Mouse (Mus musculus): ENCODE results near the gene Pramel1.
"Not testable (repeated sequence)": the region's sequence is repeated elsewhere in the genome, so short reads cannot be mapped to it uniquely, and the experiment has no call there.

The Pramel1 gene

DNA sequence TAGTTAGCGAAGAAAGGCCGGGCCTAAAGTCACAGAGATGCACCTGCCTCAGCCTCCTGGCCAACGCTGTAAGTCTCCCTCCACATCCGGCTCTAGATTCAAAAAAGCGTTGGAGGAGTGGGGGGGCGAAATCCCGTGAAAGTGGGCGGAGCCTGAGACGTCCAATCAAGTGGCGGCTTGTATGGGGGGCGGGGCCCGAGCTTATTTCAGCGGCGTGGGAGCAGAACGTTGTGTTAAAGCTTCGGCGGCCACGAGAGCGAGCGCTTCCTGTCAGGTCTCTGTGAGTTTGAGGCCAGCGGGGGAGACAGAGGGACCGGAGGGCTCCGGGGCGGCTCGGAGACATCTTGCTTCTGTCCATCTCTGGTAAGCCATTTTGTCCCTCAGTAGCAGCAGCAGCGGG lies at the start of gene Pramel1:
Gene Pramel1 (plus strand): TSS at position 248 of the 400 bp plus-strand sequence.
- DNase-seq, result no peak

DNA sequence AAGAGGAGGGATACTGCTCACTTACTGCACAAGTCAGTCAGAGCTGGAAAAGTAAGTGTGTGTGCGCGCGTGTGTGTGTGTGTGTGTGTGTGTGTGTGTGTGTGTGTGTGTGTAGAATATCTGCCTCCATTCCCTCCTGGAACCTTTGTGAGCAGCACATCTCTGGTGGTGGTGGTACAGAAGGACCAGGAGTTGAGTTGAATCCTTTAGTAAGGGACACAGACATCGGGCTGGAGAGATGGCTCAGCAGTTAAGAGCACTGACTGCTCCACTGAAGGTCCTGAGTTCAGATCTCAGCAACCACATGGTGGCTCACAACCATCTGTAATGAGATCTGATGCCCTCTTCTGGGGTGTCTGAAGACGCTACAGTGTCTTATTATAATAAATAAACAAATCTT lies 48.7 kb upstream of the Pramel1 start:
- DNase-seq, result not testable (repeated sequence)

DNA sequence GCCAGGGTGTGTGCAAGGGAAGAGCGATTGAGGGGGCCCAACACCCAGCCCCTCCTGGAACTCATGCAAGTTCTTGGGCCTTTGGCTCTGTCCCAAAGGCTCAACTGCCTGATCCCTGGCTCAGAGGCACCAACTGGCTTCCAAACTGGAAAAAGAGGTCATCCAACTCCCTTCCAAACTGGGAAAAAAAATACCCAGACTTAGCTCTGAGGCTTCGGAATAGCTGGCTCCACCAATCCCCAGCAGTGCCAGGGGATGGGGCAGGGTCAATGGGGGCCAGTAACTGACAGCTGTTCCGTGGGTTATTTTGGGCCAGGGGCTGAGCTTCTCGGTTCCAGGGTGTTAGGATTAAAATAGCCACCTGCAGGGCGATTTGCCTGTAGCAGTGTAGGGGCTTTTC lies 45.5 kb upstream of the Pramel1 start:
- DNase-seq, result no peak

DNA sequence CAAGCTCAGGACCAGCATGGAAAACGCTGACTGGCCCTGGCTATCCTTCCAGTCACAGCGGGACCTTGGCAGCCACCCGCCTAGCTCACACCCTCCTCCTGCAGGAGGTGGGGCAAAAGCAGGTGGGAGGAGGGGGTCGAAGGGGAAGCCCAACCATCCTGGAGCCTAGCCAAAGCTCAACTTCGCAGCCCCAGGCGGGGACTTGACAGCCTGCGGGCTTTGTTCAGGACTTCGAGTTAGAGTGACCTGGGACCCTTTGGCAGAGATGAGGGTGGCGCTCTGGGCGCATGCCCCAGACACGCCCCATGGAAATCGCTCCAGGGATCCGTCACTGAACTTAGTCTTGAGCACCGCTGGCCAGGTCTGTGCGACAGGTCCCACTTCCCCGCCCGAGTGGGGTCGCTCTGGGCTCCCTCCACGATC lies 44.7 kb upstream of the Pramel1 start, which contains the start of gene Lrrc38:
Gene Lrrc38 (plus strand): TSS at position 274 of the 423 bp plus-strand sequence.
- no peak for DNase-seq

DNA sequence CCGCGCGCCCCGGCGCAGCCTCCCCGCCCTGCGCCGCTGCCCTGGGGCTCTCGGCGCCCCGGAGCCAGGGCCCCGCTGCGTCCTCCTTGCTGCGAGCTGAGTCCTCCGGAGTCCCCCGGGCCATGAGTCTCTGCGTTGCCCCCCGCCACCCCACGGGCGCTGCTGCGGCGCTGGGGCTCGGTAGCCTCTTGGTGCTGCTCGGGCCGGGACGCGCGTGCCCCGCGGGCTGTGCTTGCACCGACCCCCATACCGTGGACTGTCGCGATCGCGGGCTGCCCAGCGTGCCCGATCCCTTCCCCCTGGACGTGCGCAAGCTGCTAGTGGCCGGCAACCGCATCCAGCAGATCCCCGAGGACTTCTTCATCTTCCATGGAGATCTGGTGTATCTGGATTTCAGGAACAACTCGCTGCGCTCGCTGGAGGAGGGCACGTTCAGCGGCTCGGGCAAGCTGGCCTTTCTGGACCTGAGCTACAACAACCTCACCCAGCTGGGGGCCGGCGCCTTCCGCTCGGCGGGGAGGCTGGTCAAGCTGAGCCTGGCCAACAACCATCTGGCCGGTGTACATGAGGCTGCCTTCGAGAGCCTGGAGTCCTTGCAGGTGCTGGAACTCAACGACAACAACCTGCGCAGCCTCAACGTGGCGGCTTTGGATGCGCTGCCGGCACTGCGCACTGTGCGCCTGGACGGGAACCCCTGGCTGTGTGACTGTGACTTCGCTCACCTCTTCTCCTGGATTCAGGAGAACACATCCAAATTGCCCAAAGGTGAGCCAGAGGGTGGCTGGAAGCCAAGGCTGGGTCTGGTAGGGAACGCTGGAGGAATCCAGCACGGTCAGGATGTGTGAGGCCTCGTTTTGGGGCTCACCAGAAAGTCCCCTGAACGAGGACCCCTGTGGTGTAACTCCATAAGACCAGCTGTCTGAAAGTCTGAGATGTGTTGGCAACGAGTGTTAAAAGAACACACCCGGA lies 43.9 kb upstream of the Pramel1 start:
- DNase-seq, result no peak

DNA sequence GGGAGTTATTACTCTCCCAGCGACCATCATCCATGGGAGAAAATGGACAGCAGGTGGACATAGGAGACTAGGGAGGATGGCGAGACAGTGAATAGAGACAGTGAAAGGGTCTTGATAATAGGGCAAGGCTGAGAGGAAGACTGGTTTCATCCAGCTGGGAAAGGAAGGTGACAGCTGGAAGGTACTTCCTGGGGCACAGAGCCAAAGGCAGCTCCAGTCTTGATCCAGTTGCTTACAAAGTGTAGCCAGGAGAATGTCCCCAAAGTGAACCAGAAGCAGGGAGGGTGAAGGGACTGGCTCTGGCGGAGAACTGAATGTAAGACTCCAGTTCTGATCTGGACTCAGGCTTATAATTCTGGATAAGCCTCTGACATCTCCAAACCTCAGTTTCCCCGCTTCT lies 41.9 kb upstream of the Pramel1 start:
- no peak for DNase-seq

DNA sequence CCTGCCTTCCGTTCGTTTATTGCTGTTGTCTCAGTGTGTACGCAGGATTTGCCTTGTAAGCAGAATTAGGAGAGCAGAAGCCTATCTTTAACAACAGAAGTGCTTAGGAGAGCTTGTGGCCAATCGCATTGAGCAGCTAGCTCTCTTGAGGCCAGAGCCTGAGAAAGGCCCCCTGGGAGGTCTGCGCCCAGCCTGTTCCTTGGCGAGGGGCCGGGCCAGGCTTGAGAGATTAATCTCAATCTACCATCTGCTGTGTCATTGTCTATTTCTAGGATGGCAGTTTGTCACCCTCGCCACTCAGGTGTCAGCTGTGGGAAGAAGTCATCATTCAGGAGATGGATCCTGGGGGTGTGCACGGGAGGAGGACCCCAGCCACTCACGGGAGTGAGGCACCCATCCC lies 32.7 kb upstream of the Pramel1 start:
- no peak for DNase-seq

DNA sequence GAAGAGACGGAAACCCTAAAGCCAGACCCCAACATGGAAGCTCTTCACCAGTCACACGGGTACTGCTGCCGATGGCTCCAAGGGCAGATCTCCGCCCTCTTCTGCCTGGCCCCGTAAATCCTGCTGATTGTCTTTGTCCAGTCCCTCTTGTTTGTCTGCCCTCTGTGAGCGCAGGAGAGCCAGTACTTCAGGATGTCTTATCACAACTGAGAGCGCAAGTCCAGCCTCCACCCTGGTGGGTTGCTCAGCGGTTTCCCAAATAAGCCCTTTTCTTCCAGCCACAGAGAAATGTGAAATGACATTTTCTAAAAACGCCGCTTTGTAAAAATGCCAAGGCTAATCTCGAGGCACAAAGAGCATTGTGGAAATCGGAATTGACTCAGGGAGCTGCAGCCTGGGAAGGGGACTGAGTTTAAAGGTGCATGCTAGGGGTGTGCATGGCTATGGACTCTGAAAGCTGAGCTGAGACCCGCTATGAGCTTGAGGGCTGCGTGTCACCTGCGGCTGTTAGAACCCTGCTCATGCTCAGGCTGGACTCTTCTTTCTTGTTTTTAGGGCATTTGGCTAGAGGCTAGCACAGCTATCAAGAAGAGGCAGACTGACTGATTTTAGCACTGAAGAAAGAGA lies 27.7 kb upstream of the Pramel1 start:
- no peak for DNase-seq

DNA sequence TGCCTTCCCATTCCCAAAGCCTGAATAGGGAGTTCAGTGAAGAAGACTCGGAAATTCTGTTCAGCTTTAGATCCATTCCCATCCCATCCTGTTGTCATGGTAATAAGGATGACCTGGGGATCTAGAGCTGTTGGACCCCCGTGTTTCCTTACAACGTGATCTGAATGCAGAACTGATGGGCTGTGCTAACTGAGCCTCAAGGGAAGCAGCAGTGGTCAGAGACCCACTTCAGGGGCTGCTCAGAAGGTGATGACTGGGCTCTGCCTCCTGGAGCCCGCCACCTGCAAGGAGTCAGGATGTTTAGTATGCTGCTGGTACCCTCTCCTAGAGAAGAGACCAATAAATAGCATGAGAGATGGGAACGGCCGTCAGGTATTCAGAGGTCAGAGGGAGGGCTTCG lies 14.7 kb upstream of the Pramel1 start:
- DNase-seq, result no peak

DNA sequence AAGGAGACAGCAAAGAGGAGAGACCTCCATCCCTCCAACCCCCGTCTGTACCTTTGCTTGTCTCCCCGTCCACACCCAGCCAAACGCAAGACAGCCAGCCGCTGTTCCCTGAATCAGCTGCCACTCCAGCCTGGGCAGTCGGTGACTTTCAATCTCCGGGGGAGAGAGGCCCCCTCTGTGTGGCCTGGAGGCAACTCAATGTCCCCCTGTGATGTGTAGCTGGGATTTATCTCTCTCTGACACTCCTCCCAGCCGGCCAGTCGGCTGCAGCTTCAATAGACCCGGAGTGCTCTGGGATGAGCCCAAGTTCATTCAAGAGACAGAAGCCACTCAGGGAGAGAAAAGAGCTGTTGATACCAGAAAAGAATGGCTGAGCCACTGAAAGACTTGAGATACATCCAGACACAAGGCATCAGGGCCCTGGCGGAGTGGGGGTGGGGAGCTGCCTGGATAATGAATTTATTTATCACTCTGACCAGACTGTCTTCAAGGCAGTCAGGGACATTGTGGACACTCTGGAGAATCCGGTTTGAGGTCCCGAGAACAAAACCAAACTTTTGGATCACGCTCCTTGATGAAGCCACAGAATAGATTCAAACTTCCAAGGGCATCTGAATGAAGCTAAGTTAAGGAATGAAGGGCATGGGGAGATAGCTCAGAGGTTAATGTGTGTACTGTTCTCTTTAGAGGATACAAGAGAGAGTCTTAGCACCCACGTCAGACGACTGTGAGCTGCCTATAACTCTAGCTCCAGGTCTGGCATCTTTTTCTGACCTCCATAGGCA lies 14.1 kb upstream of the Pramel1 start:
- DNase-seq, result no peak

DNA sequence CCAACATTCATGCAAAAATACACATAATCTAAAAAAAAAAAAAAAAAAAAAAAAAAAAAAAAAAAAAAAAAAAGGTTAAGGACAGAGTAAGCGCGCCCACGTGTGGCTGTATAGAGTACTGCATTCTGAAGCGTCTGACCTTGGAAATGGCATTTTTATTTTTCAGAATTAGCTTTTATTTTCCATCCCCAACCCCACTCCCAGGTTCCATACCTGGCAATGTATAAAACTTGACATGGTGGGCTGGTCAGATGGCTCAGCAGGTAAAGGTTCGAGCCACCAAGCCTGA lies 13.6 kb upstream of the Pramel1 start:
- DNase-seq, result peak; percentile 20

DNA sequence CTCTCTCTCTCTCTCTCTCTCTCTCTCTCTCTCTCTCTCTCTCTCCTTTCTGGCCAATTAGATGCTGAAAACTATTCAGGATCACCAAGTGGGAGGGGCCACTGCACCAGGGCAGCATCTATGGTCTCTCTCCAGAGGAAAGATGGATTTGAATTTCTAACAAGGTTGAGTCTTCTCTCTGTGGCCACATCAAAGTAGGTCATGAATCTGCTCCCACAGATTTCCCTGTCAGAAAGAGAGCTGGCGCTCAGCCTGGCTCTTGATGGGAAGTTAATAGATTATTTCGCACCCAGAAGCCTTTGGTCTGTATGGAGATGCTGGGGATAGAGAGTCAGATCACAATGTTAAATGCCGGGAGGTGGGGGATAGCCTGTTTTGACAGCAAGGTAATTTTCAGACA lies 12.1 kb upstream of the Pramel1 start:
- DNase-seq, result no peak

DNA sequence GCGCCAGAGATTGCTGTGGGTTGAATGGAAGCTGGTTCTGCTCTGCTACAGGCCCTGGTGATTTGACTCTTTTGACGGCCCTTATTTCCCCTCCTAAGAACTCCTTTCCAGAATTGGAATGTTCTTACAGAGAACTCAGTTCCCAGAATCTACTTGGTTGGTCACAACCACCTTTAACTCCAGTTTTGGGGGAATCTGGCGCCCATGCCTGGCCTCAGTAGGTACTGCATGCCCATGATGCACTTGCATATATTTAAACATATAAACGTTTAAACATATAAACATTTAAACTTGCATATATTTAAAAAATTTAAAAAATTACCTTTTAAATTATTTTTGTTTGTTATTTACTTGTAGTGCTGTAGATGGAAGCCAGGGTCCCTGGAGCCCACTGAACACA lies 10.6 kb upstream of the Pramel1 start:
- DNase-seq, result no peak

DNA sequence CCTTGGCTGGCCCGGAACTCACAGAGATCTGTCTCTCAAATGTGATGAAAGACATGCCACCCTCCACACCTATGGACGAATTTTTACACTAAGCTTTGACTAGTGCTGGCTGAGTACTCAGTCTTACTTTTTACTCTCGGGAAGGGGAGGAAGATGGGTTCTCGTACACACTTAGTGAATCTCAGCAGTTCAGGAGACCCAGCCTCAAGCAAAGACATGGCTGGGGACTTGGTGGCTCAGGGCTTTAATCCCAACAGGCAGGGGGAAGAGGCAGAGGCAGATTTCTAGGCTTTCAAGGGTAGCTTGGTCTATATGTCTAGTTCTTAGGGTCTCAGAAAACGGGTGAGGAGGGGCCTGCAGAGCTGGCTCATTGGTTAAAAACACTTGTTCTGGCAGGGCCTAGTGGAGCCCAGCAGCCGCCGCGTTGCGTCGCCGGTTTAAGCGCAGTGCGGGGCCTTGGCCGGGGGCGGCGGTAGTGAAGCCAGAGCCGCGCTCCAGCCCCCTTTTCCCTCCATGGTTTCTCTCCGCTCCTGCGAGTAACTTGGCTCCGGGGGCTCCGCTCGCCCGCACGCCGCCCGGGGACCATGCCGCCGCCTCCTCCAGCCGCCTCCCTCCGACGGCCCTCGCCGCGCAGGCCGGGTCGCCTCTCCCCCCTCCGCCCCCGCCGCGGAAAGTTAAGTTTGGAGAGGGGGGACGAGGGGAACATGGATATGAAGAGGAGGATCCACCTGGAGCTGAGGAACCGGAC lies 5.1 kb upstream of the Pramel1 start:
- DNase-seq, result peak; percentile 34

DNA sequence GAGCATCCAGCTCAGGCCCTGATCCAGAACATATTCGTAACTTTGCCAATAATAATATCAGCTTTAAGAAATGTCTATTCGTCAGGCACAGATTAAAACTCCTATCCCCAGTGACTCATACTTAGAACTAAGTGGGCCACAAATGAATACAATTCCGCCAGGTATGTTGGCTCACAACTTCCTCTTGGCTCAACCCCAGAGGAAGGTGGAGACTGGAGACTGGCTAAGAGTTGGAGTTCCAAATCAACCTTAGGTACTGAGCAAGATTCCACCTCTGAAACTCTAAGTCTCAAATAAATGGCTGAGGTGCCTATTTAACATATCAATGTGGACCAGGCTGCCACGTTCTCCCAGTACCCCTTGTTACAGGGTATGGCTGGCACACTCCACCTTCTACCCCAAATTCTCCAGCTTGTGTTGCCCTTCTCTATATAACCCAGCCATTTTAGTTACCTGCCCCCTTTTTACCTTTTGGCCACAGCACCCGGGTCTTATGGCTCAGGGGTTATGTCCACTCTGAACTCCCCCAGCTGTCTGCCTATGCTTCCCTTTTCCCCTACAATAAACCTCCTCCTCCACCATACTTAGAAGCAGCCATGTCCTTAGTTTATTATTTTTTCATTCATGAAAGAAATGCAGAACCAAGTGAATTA lies 17.5 kb downstream of the Pramel1 start:
- peak; percentile 9 for DNase-seq

DNA sequence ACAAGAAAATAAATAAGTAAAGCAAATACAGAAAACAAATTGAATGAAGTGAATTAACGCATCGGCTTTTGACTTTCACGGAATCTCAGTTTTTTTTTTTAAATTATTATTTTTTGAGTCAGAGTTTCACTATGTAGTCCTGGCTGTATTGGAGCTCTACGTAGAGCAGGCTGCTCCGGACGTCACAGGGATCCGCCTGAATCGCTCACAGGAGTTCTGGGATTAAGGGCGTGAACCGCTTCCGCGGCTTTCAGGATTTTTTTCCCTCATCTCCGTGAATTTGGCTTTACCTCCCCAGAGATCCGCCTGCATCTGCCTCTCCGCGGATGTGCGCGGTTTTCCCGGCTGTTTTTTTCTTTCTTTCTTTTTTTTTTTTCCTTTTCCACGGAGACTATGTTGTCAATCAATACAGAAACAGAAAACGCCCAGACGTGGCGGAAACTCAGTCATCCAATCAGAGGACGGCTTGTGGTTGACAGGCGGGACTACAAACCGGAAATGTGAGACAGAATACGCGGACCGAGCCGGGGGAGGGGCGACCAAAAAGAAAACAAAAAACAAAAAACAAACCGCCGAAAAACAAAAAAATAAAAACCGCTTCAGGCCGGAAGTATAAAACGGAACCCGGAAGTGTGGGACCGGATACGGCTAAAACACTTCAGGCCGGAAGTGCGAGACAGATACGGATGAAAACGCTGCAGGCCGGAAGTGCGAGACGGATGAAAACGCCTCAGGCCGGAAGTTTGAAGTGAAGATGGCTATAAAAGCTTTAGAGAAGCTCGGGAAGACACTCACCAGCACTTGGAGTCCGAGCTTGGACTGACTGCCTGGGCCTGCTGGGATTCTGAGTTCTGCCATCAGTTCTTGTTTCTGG lies 18.2 kb downstream of the Pramel1 start, which contains the start of gene Pramef8:
Gene Pramef8 (plus strand): TSS at position 208 of the 874 bp plus-strand sequence.
- peak; percentile 88 for DNase-seq

DNA sequence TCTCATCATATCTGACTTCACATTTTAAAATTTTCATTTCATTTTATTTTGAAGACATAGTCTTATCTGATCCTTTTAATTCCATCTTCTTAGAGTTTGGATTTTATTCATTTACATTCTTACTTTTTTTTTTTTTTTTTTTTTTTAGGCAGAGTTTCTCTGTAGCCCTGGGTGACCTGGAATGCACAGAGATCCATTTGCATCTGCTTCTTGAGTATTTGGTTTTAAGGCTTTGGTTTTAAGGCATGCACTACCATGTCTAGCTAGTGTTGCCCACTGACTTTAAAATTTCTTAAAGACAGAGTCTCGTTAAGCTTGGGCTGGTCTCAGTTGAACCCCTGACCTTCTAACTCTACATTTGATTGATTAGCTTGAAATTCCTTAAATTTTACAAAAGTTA lies 19.4 kb downstream of the Pramel1 start:
- no peak for DNase-seq

DNA sequence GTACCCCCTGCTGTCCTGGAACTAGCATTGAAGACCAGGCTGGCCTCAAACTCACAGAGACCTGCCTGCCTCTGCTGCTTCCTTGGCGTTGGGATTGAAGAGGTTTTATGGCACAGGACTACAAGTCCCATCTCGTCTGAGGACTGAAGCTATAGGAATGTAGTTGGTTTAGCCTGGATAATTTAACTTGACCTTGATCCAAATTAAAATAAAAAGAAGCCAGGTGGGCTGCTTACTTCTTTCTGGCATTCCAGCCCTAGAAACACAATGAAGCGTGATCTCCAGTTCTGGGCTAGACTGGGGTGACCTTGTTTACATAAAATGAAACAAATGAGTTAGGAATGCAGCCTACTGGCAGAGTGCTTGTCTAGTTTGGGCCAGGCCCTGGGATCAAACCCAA lies 19.9 kb downstream of the Pramel1 start:
- no peak for DNase-seq

DNA sequence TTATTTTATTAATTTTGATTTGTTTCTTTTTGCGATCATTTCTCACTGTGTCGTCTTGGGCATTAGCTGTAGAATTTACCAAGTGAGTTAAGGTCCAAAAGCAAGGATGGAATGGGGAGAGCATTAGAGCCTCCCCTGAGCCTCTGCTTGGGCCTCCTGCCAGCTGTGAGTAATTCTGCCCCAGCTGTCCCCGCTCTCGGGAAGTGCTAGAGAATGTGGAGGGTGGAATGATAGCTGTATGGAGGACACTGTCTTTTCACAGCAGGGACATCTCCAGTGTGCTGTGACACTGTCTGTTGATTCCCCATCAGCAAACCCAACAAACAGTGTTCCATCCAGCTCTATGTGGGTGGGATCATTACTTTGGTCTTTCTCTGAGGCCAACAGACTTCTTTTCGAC lies 32.5 kb downstream of the Pramel1 start:
- DNase-seq, result not testable (repeated sequence)
